Mouse (Mus musculus): ENCODE measurements around the gene Tlr13. TPM values are rescaled to one million over a fixed set of nuclear protein-coding genes. Genes with fewer than 3 reads are reported as not detected.
"Not testable (repeated sequence)": the region's sequence is repeated elsewhere in the genome, so short reads cannot be mapped to it uniquely, and the experiment has no call there.

The Tlr13 gene
- polyA plus RNA-seq, 1 experiment from 2014 or later = 0.38 TPM

- peak overlapping the region; percentile 70 for H3K4me2 ChIP-seq
- WGBS (ENCODE audit: insufficient replicate concordance) = 11% methylated on average over 12 of the region's 12 CpGs
- H3K27ac ChIP-seq = peak overlapping the region; percentile 67
- no peak; the same call in 1 of the 2 replicates for ATAC-seq
- 0 out of 2 replicates have a peak, but pooled peaks cover 6% of the 10 kb centered on the region for H3K27me3 ChIP-seq (replicated peaks)
- peaks cover 12% of the 10 kb centered on the region; the same call in 1 of the 2 replicates for H3K36me3 ChIP-seq
- H3K4me1 ChIP-seq = peaks cover 29% of the 10 kb centered on the region
- H3K9me3 ChIP-seq (replicated peaks) = no peaks in the 10 kb centered on the region
- peak overlapping the region; percentile 70 for H3K9ac ChIP-seq
- H3K4me3 ChIP-seq = peak overlapping the region; percentile 65
Measured at GRCm38 (mm10) chrX:106187737-106188136, 44.7 kb downstream of the Tlr13 start.

DNA sequence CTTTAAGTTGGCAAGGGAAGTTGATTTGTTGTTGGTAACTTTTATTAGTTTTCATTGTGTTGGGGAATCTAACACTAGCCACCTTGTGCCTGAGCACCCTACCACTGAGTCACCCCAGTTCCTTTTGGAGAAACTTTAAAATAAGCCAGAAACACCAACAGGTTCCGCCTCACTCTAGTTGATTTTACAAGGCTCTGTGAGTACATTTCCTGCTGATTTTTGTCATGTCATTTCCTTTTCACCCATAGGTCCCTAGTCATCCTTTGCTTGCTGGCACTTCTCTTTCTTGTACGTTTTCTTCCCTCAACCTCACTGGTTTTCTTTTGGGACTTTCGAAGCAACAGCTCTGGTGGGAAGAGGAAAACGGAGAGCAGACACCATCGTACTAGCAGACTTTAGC, 46.4 kb downstream of the Tlr13 start:
- 38% methylated on average over 5 of the region's 5 CpGs for WGBS (ENCODE audit: insufficient replicate concordance)
- H3K4me2 ChIP-seq = peak overlapping the region; percentile 70
- peaks cover 29% of the 10 kb centered on the region for H3K4me1 ChIP-seq
- no peak for ATAC-seq
- peaks cover 28% of the 10 kb centered on the region for H3K36me3 ChIP-seq
- H3K27me3 ChIP-seq (replicated peaks) = 0 out of 2 replicates have a peak, but pooled peaks cover 3% of the 10 kb centered on the region
- H3K9ac ChIP-seq = peak overlapping the region; percentile 70; the same call in 1 of the 2 replicates
- H3K27ac ChIP-seq = no peak overlapping the region
- peak overlapping the region; percentile 65 for H3K4me3 ChIP-seq
- H3K9me3 ChIP-seq (replicated peaks) = no peaks in the 10 kb centered on the region

DNA sequence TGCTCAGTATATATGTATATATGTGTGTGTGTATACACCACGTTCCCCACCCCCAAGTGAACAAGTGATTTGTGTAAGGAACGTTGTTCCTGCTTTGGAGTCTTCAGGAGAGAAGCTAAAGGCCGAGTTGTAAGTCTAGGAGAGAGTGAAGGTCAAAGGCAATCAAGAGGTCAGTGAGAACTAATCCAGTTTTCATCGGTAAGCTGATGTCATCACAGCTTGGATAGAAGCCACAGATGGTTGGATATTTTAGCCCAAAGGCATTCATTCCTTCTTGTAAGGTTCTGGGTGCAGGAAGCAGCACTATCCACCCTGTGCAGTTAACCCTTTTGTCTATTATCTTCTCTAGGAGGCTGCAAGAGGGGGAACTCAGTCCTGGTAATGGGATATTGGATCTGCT, 47.1 kb downstream of the Tlr13 start:
- Histone ChIP-seq H3K27me3 (replicated peaks) (0 out of 2 replicates have a peak, but pooled peaks cover 3% of the 10 kb centered on the region), H3K27ac (no peak overlapping the region), H3K9me3 (replicated peaks) (no peaks in the 10 kb centered on the region), H3K36me3 (peaks cover 35% of the 10 kb centered on the region), H3K4me3 (peak overlapping the region; percentile 65), H3K4me1 (peaks cover 29% of the 10 kb centered on the region), H3K4me2 (peak overlapping the region; percentile 70), H3K9ac (no peak overlapping the region)
- no peak for ATAC-seq
- WGBS (ENCODE audit: insufficient replicate concordance) = 42% methylated on average over 4 of the region's 4 CpGs

GRCm38 (mm10) chrX:106194361-106194760, 51.4 kb downstream of the Tlr13 start:
- H3K4me3 ChIP-seq; ATAC-seq; H3K9me3 ChIP-seq (replicated peaks); H3K27ac ChIP-seq; H3K4me2 ChIP-seq; H3K27me3 ChIP-seq (replicated peaks); H3K9ac ChIP-seq; H3K4me1 ChIP-seq: not testable (repeated sequence)
- 70% methylated on average over 6 of the region's 6 CpGs for WGBS (ENCODE audit: insufficient replicate concordance)
- H3K36me3 ChIP-seq = peaks cover 74% of the 10 kb centered on the region

DNA sequence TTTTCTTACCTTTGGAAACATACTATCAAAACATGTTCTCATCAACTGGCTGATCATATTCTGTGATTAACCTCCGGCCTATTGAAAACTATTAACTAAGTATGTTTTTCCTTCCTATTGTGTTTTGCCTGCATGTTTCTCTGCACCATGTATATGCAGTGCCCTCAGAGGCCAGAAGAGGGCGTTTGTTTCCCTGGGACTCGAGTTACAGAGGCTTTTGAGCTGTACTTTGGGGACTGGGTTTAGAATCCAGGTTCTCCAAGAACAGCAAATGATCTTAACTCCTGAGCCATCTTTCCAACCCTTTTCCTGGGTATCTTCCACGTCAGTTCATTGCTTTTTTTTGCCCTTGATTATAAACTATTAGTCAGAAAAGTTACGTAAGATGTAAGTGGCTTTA, 54.3 kb downstream of the Tlr13 start:
- H3K9me3 ChIP-seq (replicated peaks) = no peaks in the 10 kb centered on the region
- H3K4me3 ChIP-seq = no peak overlapping the region
- H3K27me3 ChIP-seq (replicated peaks) = no peaks in the 10 kb centered on the region
- no peak overlapping the region for H3K27ac ChIP-seq
- no peak overlapping the region for H3K4me2 ChIP-seq
- H3K4me1 ChIP-seq = no peaks in the 10 kb centered on the region
- 51% methylated on average over 5 of the region's 5 CpGs for WGBS (ENCODE audit: insufficient replicate concordance)
- ATAC-seq = no peak
- no peak overlapping the region for H3K9ac ChIP-seq
- H3K36me3 ChIP-seq = peaks cover 90% of the 10 kb centered on the region

GRCm38 (mm10) chrX:106198904-106199303, 55.9 kb downstream of the Tlr13 start:
- no peak overlapping the region for H3K4me2 ChIP-seq
- no peaks in the 10 kb centered on the region for H3K4me1 ChIP-seq
- no peak overlapping the region for H3K27ac ChIP-seq
- no peaks in the 10 kb centered on the region for H3K27me3 ChIP-seq (replicated peaks)
- WGBS (ENCODE audit: insufficient replicate concordance) = 84% methylated on average over 5 of the region's 5 CpGs
- H3K36me3 ChIP-seq = peaks cover 89% of the 10 kb centered on the region
- H3K9ac ChIP-seq = no peak overlapping the region
- no peaks in the 10 kb centered on the region for H3K9me3 ChIP-seq (replicated peaks)
- no peak for ATAC-seq
- H3K4me3 ChIP-seq = no peak overlapping the region

- Histone ChIP-seq H3K9ac (no peak overlapping the region), H3K27ac (no peak overlapping the region), H3K4me1 (no peaks in the 10 kb centered on the region), H3K4me3 (no peak overlapping the region), H3K36me3 (peaks cover 10% of the 10 kb centered on the region; the same call in 1 of the 2 replicates), H3K9me3 (replicated peaks) (no peaks in the 10 kb centered on the region), H3K27me3 (replicated peaks) (no peaks in the 10 kb centered on the region), H3K4me2 (no peak overlapping the region)
- no peak for ATAC-seq
- 63% methylated on average over 2 of the region's 2 CpGs for WGBS (ENCODE audit: insufficient replicate concordance)
Measured at GRCm38 (mm10) chrX:106209100-106209499, 66.1 kb downstream of the Tlr13 start.

Other genes starting within 250 kb of the Tlr13 start
- 67.8 and 70.1 TPM in 2 replicates for gene Atrx, start 213.8 kb upstream of the Tlr13 start, polyA plus RNA-seq (2016; fragmentation: Nextera tagmentation; extraction: Ambion mirVana)
- gene Magt1, start 131.3 kb upstream of the Tlr13 start, polyA plus RNA-seq (2016; fragmentation: Nextera tagmentation; extraction: Ambion mirVana) = 35.4 and 36.3 TPM in 2 replicates
- 299 and 306 TPM in 2 replicates for gene Cox7b, start 127.5 kb upstream of the Tlr13 start, polyA plus RNA-seq (2016; fragmentation: Nextera tagmentation; extraction: Ambion mirVana)
- gene Atp7a, start 115.9 kb upstream of the Tlr13 start, polyA plus RNA-seq (2016; fragmentation: Nextera tagmentation; extraction: Ambion mirVana) = 10.5 and 12.3 TPM in 2 replicates
- 271 and 290 TPM in 2 replicates for gene Pgk1, start 43.9 kb downstream of the Tlr13 start, polyA plus RNA-seq (2016; fragmentation: Nextera tagmentation; extraction: Ambion mirVana)
- 7.8 and 8.8 TPM in 2 replicates for gene Taf9b, start 78.0 kb downstream of the Tlr13 start, polyA plus RNA-seq (2016; fragmentation: Nextera tagmentation; extraction: Ambion mirVana)
- not detected in 2 replicates for gene Fnd3c2, start 112.2 kb downstream of the Tlr13 start, polyA plus RNA-seq (2016; fragmentation: Nextera tagmentation; extraction: Ambion mirVana)